Comparison of ENCODE assay signal across 16 mouse cellular contexts in the genomic region with DNA sequence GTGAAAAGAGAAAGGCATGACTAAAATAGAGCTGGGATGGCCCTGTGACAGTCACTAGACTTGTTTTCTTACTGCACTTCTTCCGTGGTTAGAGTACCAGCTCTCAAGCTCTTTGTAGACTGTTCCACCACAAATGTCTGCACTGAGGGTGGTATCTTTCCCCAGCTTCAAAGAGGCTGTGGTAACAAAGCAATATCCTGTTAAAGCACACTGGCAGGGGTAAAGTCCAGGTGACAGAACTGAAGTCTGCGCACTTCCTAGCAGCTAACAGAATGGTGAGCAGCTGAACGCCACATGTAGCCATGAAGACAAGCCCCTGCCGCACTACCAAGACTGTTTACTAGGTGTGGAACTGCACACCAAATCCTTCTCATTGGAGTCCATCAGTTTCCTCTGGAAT.
DNase-seq lines count a peak whose midpoint lies in the region; ATAC-seq and TF ChIP-seq lines count a peak whose summit lies in the region.
"Had no signal": no experiment of that assay in that cellular context is flagged by ENCODE, and none has a peak within 500 bp of the region (broad histone marks: within the 10 kb centered on the region; RNA-seq: fewer than 3 reads in every experiment).

No protein-coding gene starts in this region.

- H3K4me2 ChIP-seq in liver, embryonic 11.5 days = no peak overlapping the region
- H3K4me2 ChIP-seq in forebrain, embryonic 13.5 days = no peak overlapping the region
- H3K4me2 ChIP-seq: embryonic facial prominence, embryonic 13.5 days; heart, embryonic 11.5 days had no signal

- H3K4me1 ChIP-seq in liver, adult 2 months (ENCODE audit: control insufficient read depth, insufficient read depth, low read length) = peaks cover 32% of the 10 kb centered on the region
- peaks cover 17% of the 10 kb centered on the region for H3K4me1 ChIP-seq in liver, embryonic 11.5 days (replicated peaks; ENCODE audit: control insufficient read depth, insufficient read depth, low read length)
- no peaks in the 10 kb centered on the region for H3K4me1 ChIP-seq in forebrain, embryonic 13.5 days
- H3K4me1 ChIP-seq: embryonic facial prominence, embryonic 13.5 days had no signal

- H3K9ac ChIP-seq in liver, adult 2 months (ENCODE audit: low read depth, low read length) = no peak overlapping the region
- no peak overlapping the region for H3K9ac ChIP-seq in liver, embryonic 11.5 days (ENCODE audit: low read depth, low read length)
- no peak overlapping the region for H3K9ac ChIP-seq in forebrain, embryonic 13.5 days
- H3K9ac ChIP-seq: embryonic facial prominence, embryonic 13.5 days; liver, embryonic 14.5 days had no signal

- H3K27me3 ChIP-seq in liver, adult 2 months (ENCODE audit: control insufficient read depth, insufficient read depth, low read length) = no peaks in the 10 kb centered on the region
- H3K27me3 ChIP-seq in liver, embryonic 11.5 days (replicated peaks; ENCODE audit: control insufficient read depth, insufficient read depth, low read length) = no peaks in the 10 kb centered on the region
- H3K27me3 ChIP-seq in forebrain, embryonic 13.5 days = no peaks in the 10 kb centered on the region
- H3K27me3 ChIP-seq: embryonic facial prominence, embryonic 13.5 days had no signal

- 32% methylated on average over 4 of the region's 4 CpGs for WGBS in liver, adult 2 months
- 67% methylated on average over 4 of the region's 4 CpGs for WGBS in liver, embryonic 11.5 days
- 84% methylated on average over 4 of the region's 4 CpGs for WGBS in forebrain, embryonic 13.5 days

- no peak for TF ChIP-seq CTCF in liver, adult 2 months (IDR thresholded peaks at IDR 0.05; ENCODE audit: low read depth, low read length)
- no peak for TF ChIP-seq CTCF in gastrocnemius, adult 2 months (IDR thresholded peaks at IDR 0.05)

- H3K4me3 ChIP-seq in liver, adult 2 months (ENCODE audit: insufficient read depth, low read depth, low read length) = no peak overlapping the region
- H3K4me3 ChIP-seq in liver, embryonic 11.5 days (ENCODE audit: low read depth, low read length) = no peak overlapping the region
- no peak overlapping the region for H3K4me3 ChIP-seq in gastrocnemius, adult 2 months
- H3K4me3 ChIP-seq in forebrain, embryonic 13.5 days = no peak overlapping the region
- H3K4me3 ChIP-seq: embryonic facial prominence, embryonic 13.5 days had no signal

- H3K9me3 ChIP-seq in liver, embryonic 11.5 days (ENCODE audit: control insufficient read depth, low read length) = no peaks in the 10 kb centered on the region
- no peaks in the 10 kb centered on the region for H3K9me3 ChIP-seq in forebrain, embryonic 13.5 days (replicated peaks)
- H3K9me3 ChIP-seq: embryonic facial prominence, embryonic 13.5 days had no signal

- no peak for TF ChIP-seq POLR2A in liver, adult 2 months (IDR thresholded peaks at IDR 0.05; ENCODE audit: extremely low read depth, insufficient read depth, low read length)

- intact Hi-C loops in gastrocnemius, adult 2 months (cut with DNase I) = no loop called here

- peaks cover 66% of the 10 kb centered on the region for H3K36me3 ChIP-seq in liver, adult 2 months (ENCODE audit: control insufficient read depth, insufficient read depth, low read length)
- peaks cover 5% of the 10 kb centered on the region; the same call in 1 of the 2 replicates for H3K36me3 ChIP-seq in liver, embryonic 11.5 days (ENCODE audit: control insufficient read depth, insufficient read depth, low read length)
- peaks cover 5% of the 10 kb centered on the region for H3K36me3 ChIP-seq in forebrain, embryonic 13.5 days (ENCODE audit: poor library complexity, severe bottlenecking)

- peak overlapping the region; percentile 70 for H3K27ac ChIP-seq in liver, adult 2 months (replicated peaks; ENCODE audit: insufficient read depth, low read depth, low read length)
- no peak overlapping the region for H3K27ac ChIP-seq in liver, embryonic 11.5 days (ENCODE audit: low read depth, low read length)
- H3K27ac ChIP-seq in gastrocnemius, adult 2 months = no peak overlapping the region
- H3K27ac ChIP-seq in forebrain, embryonic 13.5 days = no peak overlapping the region
- H3K27ac ChIP-seq: embryonic facial prominence, embryonic 13.5 days; liver, embryonic 14.5 days; macrophage had no signal

- H3K79me2 ChIP-seq in liver, adult 2 months (ENCODE audit: control insufficient read depth, insufficient read depth, low read length) = peaks cover 9% of the 10 kb centered on the region; the same call in 1 of the 2 replicates

- peak; percentile 70 for DNase-seq in liver, adult 2 months (ENCODE audit: extremely low read depth, low read depth, low spot score)
- DNase-seq in liver, embryonic 11.5 days (ENCODE audit: low spot score) = no peak
- DNase-seq in thymus, postnatal 14 days = peak; percentile 81
- DNase-seq in gastrocnemius, adult 2 months = no peak
- no peak for DNase-seq in kidney, postnatal 14 days
- DNase-seq: cerebellum, adult 18-20 months; gastrocnemius, postnatal 10 days; kidney, adult 8-10 months had no signal

- no peak for ATAC-seq in liver, embryonic 11.5 days (replicated peaks; ENCODE audit: low FRiP score)
- ATAC-seq in activated CD4-positive, CD25-positive, alpha-beta regulatory T cell, adult 4 months = peak; percentile 81
- ATAC-seq in megakaryocyte, adult 5-6 weeks (ENCODE audit: poor library complexity, severe bottlenecking) = peak; percentile 20
- ATAC-seq in forebrain, embryonic 13.5 days = no peak
- ATAC-seq: forebrain, embryonic 14.5 days had no signal

Comparison
In these comparisons a context has a peak if more than half of its experiments do, and no peak if none do; other contexts are left out.
1. DNase-seq: peak in liver, adult 2 months (single experiment) and thymus, postnatal 14 days (single experiment); none in liver, embryonic 11.5 days (single experiment), gastrocnemius, adult 2 months (single experiment) and kidney, postnatal 14 days (single experiment).
2. ATAC-seq: peak in activated CD4-positive, CD25-positive, alpha-beta regulatory T cell, adult 4 months (single experiment) and megakaryocyte, adult 5-6 weeks (single experiment); none in liver, embryonic 11.5 days (single experiment) and forebrain, embryonic 13.5 days (single experiment).